In genomic region chr4:145319274-145320226, GRCm38 (mm10) we compare ENCODE assay signal across 8 mouse cellular contexts. TPM values are rescaled to one million over a fixed set of nuclear protein-coding genes. Genes with fewer than 3 reads are reported as not detected.
DNase-seq lines count a peak whose midpoint lies in the region.

No protein-coding gene starts in this region.

- DNase-seq in frontal cortex, postnatal 36 days (ENCODE audit: low spot score in 2 of 2): peak; percentile 33 to 34
- no peak for DNase-seq in frontal cortex, postnatal 10 days (ENCODE audit: low spot score in 2 of 2)
- DNase-seq in 3134 (ENCODE audit: extremely low read depth, insufficient read length, low spot score): peak; percentile 26
- DNase-seq in adrenal gland, postnatal 36 days: peak; percentile 80 to 82
- peak; percentile 17 for DNase-seq in kidney, postnatal 14 days
- no peak for DNase-seq in embryo, embryonic 9.5 days (ENCODE audit: extremely low spot score)
- DNase-seq in T-cell, adult 2 months (ENCODE audit: low spot score): no peak
- DNase-seq in cerebellum, adult 8-10 months: no peak

RNA-seq across cellular contexts. Expression of gene Tnfrsf8, which starts 4.6 kb away (rescaled TPM):
- total RNA-seq in adrenal gland, postnatal 36 days (2021): under 1 TPM; 0.10 to 0.40 TPM

Comparison
In these comparisons a context has a peak if more than half of its experiments do, and no peak if none do; other contexts are left out.
1. DNase-seq: peak in frontal cortex, postnatal 36 days (2 of 2), 3134 (single experiment), adrenal gland, postnatal 36 days (2 of 2) and kidney, postnatal 14 days (single experiment); none in frontal cortex, postnatal 10 days (0 of 2), embryo, embryonic 9.5 days (single experiment), T-cell, adult 2 months (single experiment) and cerebellum, adult 8-10 months (single experiment).